Mouse (Mus musculus) stomach, embryonic 16.5 days (tissue): Measurements from ENCODE around the gene Il5. TPM values are rescaled to one million over a fixed set of nuclear protein-coding genes. Genes with fewer than 3 reads are reported as not detected.

ENCODE experiments used
- ATAC-seq: fragments of 200-750 bp; cut with Nextera tagmentation; 2 replicates; pipeline ENCODE4 v1.8.0; 2017; ENCODE audit warnings: moderate number of reproducible peaks, moderate TSS enrichment; ENCODE audit not compliant: insufficient read depth, low FRiP score
- H3K27ac ChIP-seq: fragments of 300-500 bp; sonication (generic); 2 replicates; pipeline ENCODE4 v1.5.1; 2014; ENCODE audit warnings: low read length
- H3K27me3 ChIP-seq: fragments of 300-500 bp; sonication (generic); 2 replicates; pipeline ENCODE4 v1.6.1; 2014; ENCODE audit warnings: low read length, control low read depth, mixed read lengths; ENCODE audit not compliant: control insufficient read depth, insufficient read depth
- H3K36me3 ChIP-seq: fragments of 300-500 bp; sonication (generic); 2 replicates; pipeline ENCODE4 v1.6.1; 2014; ENCODE audit warnings: low read length; ENCODE audit not compliant: control insufficient read depth, insufficient read depth
- H3K4me1 ChIP-seq: fragments of 300-500 bp; sonication (generic); 2 replicates; pipeline ENCODE4 v1.6.1; 2014; ENCODE audit warnings: low read length, control low read depth, mixed read lengths; ENCODE audit not compliant: control insufficient read depth, insufficient read depth
- H3K4me2 ChIP-seq: fragments of 300-500 bp; sonication (generic); 2 replicates; pipeline ENCODE4 v1.6.1; 2014; ENCODE audit warnings: low read depth, low read length, mixed read lengths
- H3K4me3 ChIP-seq: fragments of 300-500 bp; sonication (generic); replicated peaks from 2 replicates; pipeline ENCODE4 v1.5.1; 2014; ENCODE audit warnings: mild to moderate bottlenecking, low read length
- H3K9ac ChIP-seq: fragments of 300-500 bp; sonication (generic); 2 replicates; pipeline ENCODE4 v1.6.1; 2014; ENCODE audit warnings: low read length
- H3K9me3 ChIP-seq: fragments of 300-500 bp; sonication (generic); replicated peaks from 2 replicates; pipeline ENCODE4 v1.6.1; 2016; ENCODE audit warnings: low read length, control low read depth; ENCODE audit not compliant: control insufficient read depth
- WGBS: fragments of 180-500 bp; shearing (Covaris S2); extraction: QIAGEN DNeasy Blood & Tissue Kit; methylation state at CpG from one replicate; pipeline ENCODE4 v1.1.7; 2014; 5-methylcytosine and 5-hydroxymethylcytosine counted together
- polyA plus RNA-seq: library from polyadenylated mRNA; unstranded; fragments of >200 nt; fragmentation: Nextera tagmentation; extraction: Ambion mirVana; gene quantifications from 2 replicates; pipeline ENCODE4 v1.2.1, GENCODE M21; 2015

Gene Il5
- polyA plus RNA-seq, 1 experiment from 2014 or later, result not detected

DNA sequence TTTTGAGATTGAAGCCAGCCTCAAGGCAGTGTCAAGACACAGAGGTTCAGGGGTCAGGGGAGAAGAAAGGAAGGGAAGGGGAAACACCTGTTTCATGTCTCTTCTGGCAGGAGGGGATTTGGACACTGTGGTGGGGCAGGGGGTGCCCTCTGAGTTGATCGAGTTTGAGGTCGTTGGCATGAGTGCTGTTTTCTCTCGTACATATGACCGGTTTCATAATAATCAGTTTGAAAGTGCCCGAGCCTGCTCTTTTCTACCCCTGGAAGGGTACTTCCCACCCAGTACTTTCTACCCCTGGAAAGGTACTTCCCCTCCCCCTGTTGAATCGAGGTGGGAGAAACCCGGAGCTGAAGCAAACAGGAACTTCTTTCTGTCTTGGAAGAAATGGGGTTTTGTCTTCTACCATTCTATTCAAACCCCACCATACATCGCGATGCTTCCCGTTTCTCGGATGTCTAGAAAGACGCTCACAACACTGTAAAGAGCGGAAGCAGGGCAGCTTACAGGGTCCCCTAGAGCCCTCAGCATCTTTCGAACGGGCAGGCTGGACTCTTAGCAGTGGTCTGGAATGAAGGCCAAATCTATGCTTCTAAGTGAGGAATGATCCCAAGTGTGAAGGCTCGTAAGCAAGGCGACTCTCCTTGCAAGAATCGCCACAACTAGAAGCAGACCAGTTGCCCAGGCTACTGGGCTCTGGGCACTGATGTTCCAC lies 14.5 kb downstream of the Il5 start:
- WGBS, result 64% methylated on average over 18 of the region's 18 CpGs
- H3K27ac ChIP-seq, result no peak overlapping the region
- no peak overlapping the region for H3K4me3 ChIP-seq
- 0 out of 2 replicates have a peak overlapping the region, but pooled peaks have one; percentile 47 for H3K4me2 ChIP-seq
- no peak for ATAC-seq
- no peaks in the 10 kb centered on the region for H3K4me1 ChIP-seq
- no peaks in the 10 kb centered on the region for H3K9me3 ChIP-seq
- H3K27me3 ChIP-seq, result no peaks in the 10 kb centered on the region
- H3K36me3 ChIP-seq, result no peaks in the 10 kb centered on the region
- no peak overlapping the region for H3K9ac ChIP-seq

DNA sequence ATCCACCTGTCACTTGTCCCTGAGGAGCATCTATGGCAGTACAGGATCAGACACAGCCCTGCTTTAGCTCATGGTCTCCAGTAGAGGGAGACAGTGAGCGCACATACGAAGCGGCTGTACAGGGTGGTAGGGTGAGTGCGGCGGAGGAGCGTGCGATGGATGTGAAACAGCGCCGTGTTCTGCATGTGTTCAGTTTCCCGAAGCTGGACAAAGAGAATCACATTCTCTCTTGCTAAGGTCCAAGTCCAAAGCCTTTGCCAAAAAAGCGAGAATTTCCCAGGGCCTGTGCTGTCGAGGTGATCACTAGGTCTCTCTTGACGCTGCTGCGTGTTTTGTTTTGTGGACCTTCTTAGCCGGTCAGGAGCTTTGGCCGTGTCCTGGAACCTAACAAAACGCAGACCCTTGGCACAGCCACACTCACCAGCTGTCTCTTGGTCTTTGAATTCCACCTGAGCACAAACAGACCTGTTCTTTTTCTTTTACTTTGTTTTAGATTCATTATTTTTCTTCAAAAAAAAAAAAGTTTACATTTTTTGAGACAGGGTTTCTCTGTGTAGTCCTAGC lies 15.2 kb downstream of the Il5 start:
- Histone ChIP-seq H3K9me3 (no peaks in the 10 kb centered on the region), H3K27me3 (no peaks in the 10 kb centered on the region), H3K4me3 (peak overlapping the region; percentile 24), H3K36me3 (no peaks in the 10 kb centered on the region), H3K9ac (0 out of 2 replicates have a peak overlapping the region, but pooled peaks have one; percentile 23), H3K4me2 (peak overlapping the region; percentile 47), H3K4me1 (no peaks in the 10 kb centered on the region), H3K27ac (no peak overlapping the region)
- peak; percentile 82; the same call in 1 of the 2 replicates for ATAC-seq
- WGBS, result 22% methylated on average over 17 of the region's 17 CpGs

- H3K4me2 ChIP-seq, result no peak overlapping the region
- H3K27me3 ChIP-seq, result no peaks in the 10 kb centered on the region
- H3K4me3 ChIP-seq, result no peak overlapping the region
- H3K36me3 ChIP-seq, result no peaks in the 10 kb centered on the region
- H3K27ac ChIP-seq, result no peak overlapping the region
- H3K9ac ChIP-seq, result no peak overlapping the region
- 52% methylated on average over 14 of the region's 14 CpGs for WGBS
- no peaks in the 10 kb centered on the region for H3K9me3 ChIP-seq
- no peaks in the 10 kb centered on the region for H3K4me1 ChIP-seq
- peak; percentile 73 for ATAC-seq
These were observed 16.4 kb downstream of the Il5 start for GRCm38 (mm10) chr11:53736771-53737572.

DNA sequence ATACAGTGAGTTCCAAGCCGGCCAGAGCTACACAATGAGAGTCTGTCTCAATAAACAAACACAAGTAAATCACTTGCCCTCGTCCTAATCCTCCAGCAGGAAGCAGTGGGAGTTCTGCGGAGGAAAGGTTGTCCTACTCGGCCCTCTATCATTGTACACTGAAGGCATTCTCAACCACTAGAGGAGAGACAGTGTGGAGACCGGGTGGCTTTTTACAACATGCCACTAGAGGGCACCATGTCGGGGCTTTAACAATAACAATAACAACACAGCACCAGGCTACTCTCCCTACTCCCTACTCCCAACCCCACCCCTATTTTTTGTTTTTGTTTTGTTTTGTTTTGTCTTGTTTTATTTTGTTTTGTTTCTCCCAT lies 17.0 kb downstream of the Il5 start:
- H3K9ac ChIP-seq, result no peak overlapping the region
- no peaks in the 10 kb centered on the region for H3K9me3 ChIP-seq
- no peak overlapping the region for H3K27ac ChIP-seq
- H3K4me1 ChIP-seq, result no peaks in the 10 kb centered on the region
- no peak overlapping the region for H3K4me2 ChIP-seq
- H3K36me3 ChIP-seq, result no peaks in the 10 kb centered on the region
- H3K4me3 ChIP-seq, result no peak overlapping the region
- 0 out of 2 replicates have a peak, but pooled peaks have one; percentile 45 for ATAC-seq
- WGBS, result 37% methylated on average over 6 of the region's 6 CpGs
- no peaks in the 10 kb centered on the region for H3K27me3 ChIP-seq

DNA sequence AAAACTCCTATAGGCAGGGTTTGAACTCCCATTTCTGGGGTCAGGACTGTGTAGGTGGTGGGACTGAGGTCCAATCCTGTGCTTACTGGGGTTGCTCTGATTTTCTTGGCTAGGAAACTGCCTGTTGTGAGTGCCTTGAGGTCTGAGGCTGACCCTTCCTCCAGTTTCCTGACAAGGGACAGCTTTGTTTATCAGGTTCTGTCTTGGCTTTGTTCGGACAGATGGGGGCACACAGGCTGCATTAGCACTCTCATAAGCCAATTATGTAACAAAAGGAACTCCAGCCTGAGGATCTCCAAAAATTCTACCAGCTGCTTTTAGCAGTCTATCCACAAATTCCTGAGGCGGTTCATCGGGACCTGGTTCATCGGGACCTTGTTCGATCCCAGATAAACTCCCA lies 21.8 kb downstream of the Il5 start:
- Histone ChIP-seq H3K9ac (0 out of 2 replicates have a peak overlapping the region, but pooled peaks have one; percentile 31), H3K4me1 (no peaks in the 10 kb centered on the region), H3K9me3 (no peaks in the 10 kb centered on the region), H3K27me3 (no peaks in the 10 kb centered on the region), H3K36me3 (no peaks in the 10 kb centered on the region), H3K4me2 (no peak overlapping the region), H3K27ac (no peak overlapping the region), H3K4me3 (no peak overlapping the region)
- ATAC-seq, result no peak
- 33% methylated on average over 5 of the region's 5 CpGs for WGBS

DNA sequence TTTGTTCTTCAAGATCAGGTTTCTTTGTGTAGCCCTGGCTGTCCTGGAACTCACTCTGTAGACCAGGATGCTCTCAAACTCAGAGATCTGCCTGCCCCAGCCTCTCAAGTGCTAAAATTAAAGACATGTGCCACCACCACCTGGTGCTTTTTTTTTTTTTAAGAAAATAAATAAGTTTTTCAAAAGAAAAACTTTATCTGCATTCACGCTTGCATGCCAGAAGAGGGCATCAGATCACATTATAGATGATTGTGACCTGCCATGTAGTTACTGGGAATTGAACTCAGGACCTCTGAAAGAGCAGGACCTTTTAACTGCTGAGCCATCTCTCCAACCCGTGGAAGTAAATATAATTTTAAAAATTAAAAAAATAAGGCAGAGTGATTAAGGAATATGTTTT lies 24.7 kb downstream of the Il5 start:
- no peak overlapping the region for H3K9ac ChIP-seq
- ATAC-seq, result no peak
- H3K4me3 ChIP-seq, result no peak overlapping the region
- no peak overlapping the region for H3K4me2 ChIP-seq
- no peaks in the 10 kb centered on the region for H3K36me3 ChIP-seq
- 84% methylated on average over 2 of the region's 2 CpGs for WGBS
- H3K9me3 ChIP-seq, result no peaks in the 10 kb centered on the region
- H3K4me1 ChIP-seq, result no peaks in the 10 kb centered on the region
- H3K27ac ChIP-seq, result no peak overlapping the region
- H3K27me3 ChIP-seq, result no peaks in the 10 kb centered on the region

DNA sequence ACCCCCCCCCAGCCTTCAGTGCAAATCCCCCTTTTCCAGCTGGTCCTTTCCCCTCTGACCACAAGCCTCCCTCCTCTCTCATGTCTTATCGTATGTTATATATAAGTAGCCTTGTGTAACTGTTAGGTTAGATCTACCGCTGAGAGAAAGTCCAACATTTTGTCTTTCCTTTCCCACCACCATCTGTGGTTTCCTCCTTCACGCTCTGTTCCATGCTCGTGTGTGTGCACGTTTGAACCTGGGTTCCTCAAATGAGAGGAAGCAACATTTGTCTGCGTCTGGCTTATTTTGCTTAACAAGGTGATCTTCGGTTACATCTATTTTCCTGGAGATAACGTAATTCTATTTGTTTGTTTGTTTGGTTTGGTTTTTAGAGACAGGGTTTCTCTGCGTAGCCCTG lies 27.4 kb downstream of the Il5 start:
- WGBS, result 81% methylated on average over 9 of the region's 9 CpGs
- Histone ChIP-seq H3K4me1 (no peaks in the 10 kb centered on the region), H3K27ac (no peak overlapping the region), H3K9me3 (no peaks in the 10 kb centered on the region), H3K4me2 (no peak overlapping the region), H3K4me3 (no peak overlapping the region), H3K9ac (no peak overlapping the region), H3K36me3 (no peaks in the 10 kb centered on the region), H3K27me3 (no peaks in the 10 kb centered on the region)
- ATAC-seq, result no peak

- no peak overlapping the region for H3K4me2 ChIP-seq
- H3K4me1 ChIP-seq, result no peaks in the 10 kb centered on the region
- no peaks in the 10 kb centered on the region for H3K9me3 ChIP-seq
- H3K36me3 ChIP-seq, result no peaks in the 10 kb centered on the region
- WGBS, result 88% methylated on average over 6 of the region's 6 CpGs
- no peak overlapping the region for H3K27ac ChIP-seq
- H3K27me3 ChIP-seq, result no peaks in the 10 kb centered on the region
- H3K9ac ChIP-seq, result no peak overlapping the region
- no peak for ATAC-seq
- no peak overlapping the region for H3K4me3 ChIP-seq
These were observed 28.0 kb downstream of the Il5 start for GRCm38 (mm10) chr11:53748614-53749013.

- ATAC-seq, result no peak
- Histone ChIP-seq H3K36me3 (no peaks in the 10 kb centered on the region), H3K27ac (no peak overlapping the region), H3K27me3 (no peaks in the 10 kb centered on the region), H3K9me3 (no peaks in the 10 kb centered on the region), H3K4me3 (no peak overlapping the region), H3K9ac (no peak overlapping the region), H3K4me1 (no peaks in the 10 kb centered on the region), H3K4me2 (no peak overlapping the region)
- 50% methylated on average over 4 of the region's 4 CpGs for WGBS
These were observed 28.7 kb downstream of the Il5 start for GRCm38 (mm10) chr11:53749306-53749705.
